Mouse (Mus musculus) midbrain, embryonic 11.5 days (tissue): ENCODE data around the gene Slco1a5. TPM values are rescaled to one million over a fixed set of nuclear protein-coding genes. Genes with fewer than 3 reads are reported as not detected.
"Not testable (repeated sequence)": the region's sequence is repeated elsewhere in the genome, so short reads cannot be mapped to it uniquely, and the experiment has no call there.

Experiments
- ATAC-seq: fragments of 200-750 bp; cut with Nextera tagmentation; 2 replicates; pipeline ENCODE4 v1.8.0; 2017; ENCODE audit warnings: moderate TSS enrichment, moderate library complexity; ENCODE audit not compliant: low FRiP score
- DNase-seq: peaks from one replicate; pipeline ENCODE4 v3.0.0; 2015; ENCODE audit warnings: low spot score; ENCODE audit errors: missing footprints
- H3K27ac ChIP-seq: fragments of 300-500 bp; sonication (generic); 2 replicates; pipeline ENCODE4 v1.5.1; 2014; ENCODE audit warnings: low read depth, low read length
- H3K27me3 ChIP-seq: fragments of 300-500 bp; sonication (generic); 2 replicates; pipeline ENCODE4 v1.6.1; 2014; ENCODE audit warnings: mild to moderate bottlenecking, low read length, moderate library complexity, mixed read lengths; ENCODE audit not compliant: control insufficient read depth, insufficient read depth
- H3K36me3 ChIP-seq: fragments of 300-500 bp; sonication (generic); 2 replicates; pipeline ENCODE4 v1.6.1; 2014; ENCODE audit warnings: mild to moderate bottlenecking, low read length, moderate library complexity, mixed read lengths; ENCODE audit not compliant: control insufficient read depth, insufficient read depth
- H3K4me1 ChIP-seq: fragments of 300-500 bp; sonication (generic); 2 replicates; pipeline ENCODE4 v1.6.1; 2014; ENCODE audit warnings: low read length; ENCODE audit not compliant: control insufficient read depth, insufficient read depth
- H3K4me2 ChIP-seq: fragments of 300-500 bp; sonication (generic); 2 replicates; pipeline ENCODE4 v1.6.1; 2014; ENCODE audit warnings: mild to moderate bottlenecking, moderate library complexity
- H3K4me3 ChIP-seq: fragments of 300-500 bp; sonication (generic); 2 replicates; pipeline ENCODE4 v1.5.1; 2014; ENCODE audit warnings: low read depth, low read length
- H3K9ac ChIP-seq: fragments of 300-500 bp; sonication (generic); 2 replicates; pipeline ENCODE4 v1.6.1; 2014; ENCODE audit warnings: low read length
- H3K9me3 ChIP-seq: fragments of 300-500 bp; sonication (generic); 2 replicates; pipeline ENCODE4 v1.6.1; 2016; ENCODE audit warnings: low read length; ENCODE audit not compliant: control insufficient read depth
- WGBS: fragments of 180-500 bp; shearing (Covaris S2); extraction: QIAGEN DNeasy Blood & Tissue Kit; methylation state at CpG from one replicate; pipeline ENCODE4 v1.1.7; 2014; 5-methylcytosine and 5-hydroxymethylcytosine counted together
- polyA plus RNA-seq: library from polyadenylated mRNA; unstranded; fragments of >200 nt; fragmentation: Nextera tagmentation; extraction: Ambion mirVana; gene quantifications from 2 replicates; pipeline ENCODE4 v1.2.1, GENCODE M21; 2014

Gene Slco1a5
- polyA plus RNA-seq: 0.54 and 0.57 TPM in 2 replicates

DNA sequence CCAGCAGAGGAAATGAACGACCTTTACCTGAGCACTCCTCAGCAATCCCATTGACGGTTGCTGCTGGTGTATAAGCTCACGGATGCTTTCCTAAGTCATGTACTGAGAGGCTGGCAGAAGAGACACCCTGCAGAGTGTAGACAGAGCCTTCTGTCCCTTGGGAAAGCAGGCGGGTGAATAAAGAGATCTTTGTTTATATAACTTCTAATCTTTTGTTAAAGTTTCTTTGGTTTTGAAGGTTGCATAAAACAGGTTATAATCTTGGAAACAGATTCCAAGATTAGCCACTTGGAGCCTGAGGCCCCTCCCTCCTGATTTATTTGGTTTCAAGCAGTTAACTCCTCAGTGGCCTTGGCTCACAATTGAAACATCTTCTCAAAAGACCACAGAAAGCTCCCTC lies at the start of gene Slco1a5:
Gene Slco1a5 (minus strand): TSS at position 101 of the 400 bp plus-strand sequence.
- DNase-seq (no peak), ATAC-seq (0 out of 2 replicates have a peak, but pooled peaks have one; percentile 63)
- peaks cover 4% of the 10 kb centered on the region; the same call in 1 of the 2 replicates for H3K4me1 ChIP-seq
- WGBS: 8% methylated on average over 4 of the region's 4 CpGs
- no peaks in the 10 kb centered on the region for H3K9me3 ChIP-seq
- no peaks in the 10 kb centered on the region for H3K27me3 ChIP-seq
- H3K4me3 ChIP-seq: no peak within 1 kb of the TSS
- no peak within 1 kb of the TSS for H3K27ac ChIP-seq
- no peak within 1 kb of the TSS for H3K9ac ChIP-seq
- H3K36me3 ChIP-seq: no peaks in the 10 kb centered on the region
- H3K4me2 ChIP-seq: no peak within 1 kb of the TSS

- H3K4me2 ChIP-seq: no peak overlapping the region
Measured at GRCm38 (mm10) chr6:142369568-142369967, 46.8 kb upstream of the Slco1a5 start.

GRCm38 (mm10) chr6:142367565-142367964 lies 44.8 kb upstream of the Slco1a5 start:
- Histone ChIP-seq H3K27me3 (no peaks in the 10 kb centered on the region), H3K4me2 (no peak overlapping the region), H3K36me3 (peaks cover 4% of the 10 kb centered on the region; the same call in 1 of the 2 replicates), H3K9me3 (no peaks in the 10 kb centered on the region), H3K9ac (no peak overlapping the region), H3K4me3 (no peak overlapping the region), H3K27ac (no peak overlapping the region), H3K4me1 (no peaks in the 10 kb centered on the region)
- ATAC-seq: no peak
- WGBS: 91% methylated on average over 3 of the region's 3 CpGs
- no peak for DNase-seq

More at GRCm38 (mm10) chr6:142369568-142369967, 46.8 kb upstream of the Slco1a5 start:
- Histone ChIP-seq H3K4me3 (no peak overlapping the region), H3K27me3 (no peaks in the 10 kb centered on the region), H3K36me3 (peaks cover 4% of the 10 kb centered on the region; the same call in 1 of the 2 replicates), H3K9me3 (no peaks in the 10 kb centered on the region), H3K4me1 (no peaks in the 10 kb centered on the region), H3K9ac (no peak overlapping the region), H3K27ac (no peak overlapping the region)
- WGBS: 93% methylated on average over 3 of the region's 3 CpGs
- DNase-seq (no peak), ATAC-seq (no peak)

DNA sequence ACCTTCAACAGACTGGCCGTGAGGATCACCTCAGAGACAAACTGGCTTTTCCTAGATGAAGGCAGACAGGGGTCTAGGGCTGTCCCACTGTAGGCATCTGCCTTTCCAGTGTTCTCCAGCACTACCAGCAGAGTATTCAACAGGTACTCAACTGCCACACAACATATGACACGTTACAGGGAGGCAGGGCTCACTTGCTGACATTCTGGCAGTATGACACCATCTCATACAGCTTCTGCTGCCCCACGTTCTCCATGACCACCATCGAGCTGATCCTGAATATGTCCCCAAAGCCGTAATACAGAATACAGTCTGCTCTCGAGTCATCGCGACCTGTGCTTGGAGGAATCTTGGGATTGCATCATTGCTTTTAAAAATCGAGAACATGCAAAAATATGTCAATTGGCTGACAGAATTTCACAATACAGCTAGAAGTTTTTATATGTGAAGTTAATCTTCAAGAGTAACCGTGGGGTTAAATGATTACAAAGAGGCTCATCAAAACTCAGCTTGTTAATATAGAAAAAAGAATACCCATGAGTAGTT lies 43.8 kb upstream of the Slco1a5 start:
- H3K4me3 ChIP-seq: no peak overlapping the region
- peaks cover under 1% of the 10 kb centered on the region; the same call in 1 of the 2 replicates for H3K36me3 ChIP-seq
- H3K9ac ChIP-seq: no peak overlapping the region
- no peak overlapping the region for H3K4me2 ChIP-seq
- H3K9me3 ChIP-seq: no peaks in the 10 kb centered on the region
- WGBS: 95% methylated on average over 10 of the region's 10 CpGs
- no peak overlapping the region for H3K27ac ChIP-seq
- H3K4me1 ChIP-seq: no peaks in the 10 kb centered on the region
- no peaks in the 10 kb centered on the region for H3K27me3 ChIP-seq
- ATAC-seq: no peak
- DNase-seq: peak; percentile 53

GRCm38 (mm10) chr6:142365742-142366472 lies 43.1 kb upstream of the Slco1a5 start:
- H3K9ac ChIP-seq: no peak overlapping the region
- 93% methylated on average over 8 of the region's 8 CpGs for WGBS
- no peaks in the 10 kb centered on the region for H3K9me3 ChIP-seq
- no peak for ATAC-seq
- no peaks in the 10 kb centered on the region for H3K27me3 ChIP-seq
- H3K4me2 ChIP-seq: no peak overlapping the region
- DNase-seq: no peak
- no peaks in the 10 kb centered on the region for H3K4me1 ChIP-seq
- H3K27ac ChIP-seq: no peak overlapping the region
- H3K4me3 ChIP-seq: no peak overlapping the region
- no peaks in the 10 kb centered on the region; the same call in 1 of the 2 replicates for H3K36me3 ChIP-seq

GRCm38 (mm10) chr6:142363019-142363576 lies 40.3 kb upstream of the Slco1a5 start:
- 80% methylated on average over 9 of the region's 9 CpGs for WGBS
- Histone ChIP-seq H3K9ac (no peak overlapping the region), H3K4me3 (no peak overlapping the region), H3K27me3 (no peaks in the 10 kb centered on the region), H3K36me3 (peaks cover 2% of the 10 kb centered on the region; the same call in 1 of the 2 replicates), H3K9me3 (no peaks in the 10 kb centered on the region), H3K4me1 (no peaks in the 10 kb centered on the region), H3K27ac (no peak overlapping the region), H3K4me2 (no peak overlapping the region)
- ATAC-seq: peak; percentile 40; the same call in 1 of the 2 replicates
- DNase-seq: peak; percentile 53

- no peak for DNase-seq
- no peak overlapping the region for H3K27ac ChIP-seq
- H3K4me2 ChIP-seq: no peak overlapping the region
- H3K9me3 ChIP-seq: no peaks in the 10 kb centered on the region
- H3K27me3 ChIP-seq: no peaks in the 10 kb centered on the region
- H3K36me3 ChIP-seq: peaks cover 4% of the 10 kb centered on the region; the same call in 1 of the 2 replicates
- no peak for ATAC-seq
- 93% methylated on average over 6 of the region's 6 CpGs for WGBS
- H3K9ac ChIP-seq: no peak overlapping the region
- no peaks in the 10 kb centered on the region for H3K4me1 ChIP-seq
- no peak overlapping the region for H3K4me3 ChIP-seq
Measured at GRCm38 (mm10) chr6:142362036-142362435, 39.3 kb upstream of the Slco1a5 start.

DNA sequence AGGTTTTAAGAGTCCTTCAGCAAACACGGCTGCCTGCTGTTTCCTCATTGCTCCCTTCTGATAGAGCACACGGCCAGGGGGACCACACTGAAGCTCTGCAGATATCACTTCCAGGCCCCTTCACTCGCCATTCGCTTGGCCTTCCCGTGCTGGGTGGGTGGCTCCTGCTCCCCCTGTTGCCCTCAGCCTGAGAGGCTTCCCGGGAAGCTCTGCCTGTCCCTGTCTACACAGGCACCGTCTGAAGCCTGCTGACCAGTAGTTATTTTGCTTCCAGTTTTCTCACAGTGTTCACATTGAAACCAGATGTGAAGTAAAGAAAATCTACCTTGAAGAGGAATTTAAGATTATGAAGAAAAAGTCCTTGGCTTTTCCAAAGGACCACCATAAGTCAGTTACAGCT lies 34.3 kb upstream of the Slco1a5 start:
- WGBS: 79% methylated on average over 7 of the region's 7 CpGs
- Histone ChIP-seq H3K4me1 (no peaks in the 10 kb centered on the region), H3K4me2 (no peak overlapping the region), H3K27me3 (no peaks in the 10 kb centered on the region), H3K9me3 (no peaks in the 10 kb centered on the region), H3K4me3 (no peak overlapping the region), H3K9ac (no peak overlapping the region), H3K27ac (no peak overlapping the region), H3K36me3 (peaks cover 8% of the 10 kb centered on the region; the same call in 1 of the 2 replicates)
- ATAC-seq (no peak), DNase-seq (peak; percentile 54)

GRCm38 (mm10) chr6:142352099-142352498 lies 29.3 kb upstream of the Slco1a5 start:
- not testable (repeated sequence) for H3K9me3 ChIP-seq, DNase-seq, H3K36me3 ChIP-seq, H3K4me2 ChIP-seq, H3K27me3 ChIP-seq, H3K4me3 ChIP-seq, H3K9ac ChIP-seq, H3K4me1 ChIP-seq, ATAC-seq, H3K27ac ChIP-seq
- 88% methylated on average over 3 of the region's 3 CpGs for WGBS
